In the genomic region with DNA sequence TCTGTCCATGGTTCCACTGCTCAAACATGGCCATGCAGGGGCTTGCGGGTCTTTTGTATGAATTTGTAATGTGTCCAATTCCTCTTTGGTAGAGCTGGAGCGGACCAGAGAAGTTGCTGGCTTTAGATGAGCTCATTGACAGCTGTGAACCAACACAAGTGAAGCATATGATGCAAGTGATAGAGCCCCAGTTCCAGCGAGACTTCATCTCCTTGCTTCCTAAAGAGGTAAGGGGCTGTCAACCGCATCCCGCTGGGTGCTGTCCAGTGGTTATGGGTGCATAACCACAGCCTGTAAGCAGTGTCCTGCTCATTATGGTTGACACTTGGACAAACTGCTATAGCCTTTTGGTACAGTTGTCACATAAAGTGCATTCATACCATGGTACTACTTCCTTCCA, we compare ENCODE assay signal across 28 mouse cellular contexts.
"Had no signal": no experiment of that assay in that cellular context is flagged by ENCODE, and none has a peak within 500 bp of the region (broad histone marks: within the 10 kb centered on the region; RNA-seq: fewer than 3 reads in every experiment).

No protein-coding gene starts in this region.

- H3K4me3 ChIP-seq: embryonic facial prominence, embryonic 10.5 days; embryonic facial prominence, embryonic 12.5 days; embryonic facial prominence, embryonic 13.5 days; embryonic facial prominence, embryonic 15.5 days; erythroblast, embryonic 14.5 days; forebrain, embryonic 10.5 days; forebrain, embryonic 12.5 days; forebrain, embryonic 13.5 days; forebrain, embryonic 15.5 days; gastrocnemius, adult 2 months; heart, adult 2 months had no signal

- ATAC-seq: forebrain, embryonic 13.5 days; forebrain, embryonic 14.5 days; forebrain, embryonic 15.5 days; forebrain, embryonic 16.5 days; forebrain, postnatal 0 days had no signal

- DNase-seq: cerebellum, adult 2 months; cerebellum, adult 8-10 months; cerebellum, adult 9-10 months; cerebellum, adult 9-11 months; cerebellum, postnatal 10 days; cerebellum, postnatal 14 days; cerebellum, postnatal 25 days; cerebellum, postnatal 36 days; embryo, embryonic 11 days; forebrain, postnatal 0 days; gastrocnemius, adult 2 months; gastrocnemius, postnatal 10 days; gastrocnemius, postnatal 14 days; gastrocnemius, postnatal 25 days; gastrocnemius, postnatal 36 days; heart, adult 18-20 months; heart, adult 2 months had no signal

- H3K27me3 ChIP-seq: embryonic facial prominence, embryonic 12.5 days; embryonic facial prominence, embryonic 13.5 days; embryonic facial prominence, embryonic 15.5 days; forebrain, embryonic 12.5 days; forebrain, embryonic 13.5 days; forebrain, embryonic 15.5 days had no signal

- H3K9me3 ChIP-seq: embryonic facial prominence, embryonic 10.5 days; embryonic facial prominence, embryonic 12.5 days; embryonic facial prominence, embryonic 13.5 days; embryonic facial prominence, embryonic 15.5 days; forebrain, embryonic 10.5 days; forebrain, embryonic 12.5 days; forebrain, embryonic 13.5 days; forebrain, embryonic 15.5 days had no signal

- H3K4me2 ChIP-seq: embryonic facial prominence, embryonic 12.5 days; embryonic facial prominence, embryonic 13.5 days; embryonic facial prominence, embryonic 15.5 days; forebrain, embryonic 12.5 days; forebrain, embryonic 13.5 days; forebrain, embryonic 15.5 days had no signal

- H3K4me1 ChIP-seq: embryonic facial prominence, embryonic 10.5 days; embryonic facial prominence, embryonic 12.5 days; embryonic facial prominence, embryonic 13.5 days; embryonic facial prominence, embryonic 15.5 days; forebrain, embryonic 10.5 days; forebrain, embryonic 12.5 days; forebrain, embryonic 15.5 days had no signal

- H3K9ac ChIP-seq: embryonic facial prominence, embryonic 12.5 days; embryonic facial prominence, embryonic 13.5 days; embryonic facial prominence, embryonic 15.5 days; forebrain, embryonic 12.5 days; forebrain, embryonic 13.5 days; forebrain, embryonic 15.5 days; forebrain, postnatal 0 days had no signal

- H3K27ac ChIP-seq: embryonic facial prominence, embryonic 10.5 days; embryonic facial prominence, embryonic 12.5 days; embryonic facial prominence, embryonic 13.5 days; embryonic facial prominence, embryonic 15.5 days; forebrain, embryonic 10.5 days; forebrain, embryonic 12.5 days; forebrain, embryonic 13.5 days; forebrain, embryonic 15.5 days; gastrocnemius, adult 2 months; heart, adult 2 months had no signal
